Mouse (Mus musculus) hematopoietic multipotent progenitor cell, adult 10-12 weeks (in vitro differentiated cells): ENCODE results near the gene Kif13a. TPM values are rescaled to one million over a fixed set of nuclear protein-coding genes. Genes with fewer than 3 reads are reported as not detected.

Source experiments
- polyA plus RNA-seq: library from polyadenylated mRNA; stranded (reverse); fragments of >175 nt; gene quantifications from 2 replicates; pipeline ENCODE4 v1.2.3, GENCODE M21; 2012; ENCODE audit warnings: low replicate concordance

Kif13a gene
- polyA plus RNA-seq = 4.2 and 5.0 TPM in 2 replicates

DNA sequence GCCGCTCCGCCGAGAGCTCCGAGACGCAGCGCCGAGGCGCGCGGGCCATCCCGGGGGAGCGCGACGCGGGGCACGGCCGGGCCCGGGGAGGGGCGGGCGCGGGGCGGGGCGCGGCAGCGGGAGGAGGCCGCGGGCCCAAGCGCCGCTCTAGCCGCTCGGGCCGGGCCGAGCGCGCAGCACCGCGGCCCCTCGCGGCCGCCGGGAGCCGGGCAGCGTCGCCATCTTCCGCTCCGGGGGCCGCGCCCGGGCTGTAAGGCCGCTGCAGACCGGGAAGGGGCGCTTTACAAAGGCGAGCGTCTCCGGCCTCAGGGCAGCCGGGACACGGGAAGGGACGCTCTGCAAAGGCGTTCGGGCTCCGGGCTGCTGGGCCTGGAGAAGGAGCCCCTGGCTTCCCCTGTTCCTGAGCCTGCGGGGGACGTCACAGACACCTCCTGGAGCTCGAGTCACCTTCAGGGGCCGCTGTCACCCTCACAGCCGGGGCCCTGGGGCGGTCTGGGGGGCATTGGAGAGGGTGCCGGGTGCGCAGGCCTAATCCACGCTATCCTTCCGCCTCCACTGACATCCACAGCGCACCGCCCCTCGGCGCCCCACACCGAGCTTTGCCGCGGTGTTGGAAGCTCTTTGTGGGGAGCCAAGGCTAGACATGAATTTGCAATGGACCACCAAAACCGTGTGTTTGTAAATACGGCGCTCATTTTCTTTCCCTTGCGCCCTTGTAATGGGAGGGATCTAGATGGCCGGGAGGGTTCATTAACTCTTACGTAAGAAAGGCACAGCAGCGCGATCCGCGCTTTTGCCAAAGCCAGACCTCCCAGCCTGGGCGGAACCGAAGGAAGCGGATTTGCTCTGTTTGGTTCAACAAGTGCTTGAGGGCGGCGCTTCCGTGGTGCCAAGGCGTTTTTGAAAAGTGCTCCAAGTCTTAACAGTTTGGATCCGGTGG, at the start of gene Kif13a:
Gene Kif13a, minus strand, starts transcription at position 149 of the 940 bp plus-strand sequence.

DNA sequence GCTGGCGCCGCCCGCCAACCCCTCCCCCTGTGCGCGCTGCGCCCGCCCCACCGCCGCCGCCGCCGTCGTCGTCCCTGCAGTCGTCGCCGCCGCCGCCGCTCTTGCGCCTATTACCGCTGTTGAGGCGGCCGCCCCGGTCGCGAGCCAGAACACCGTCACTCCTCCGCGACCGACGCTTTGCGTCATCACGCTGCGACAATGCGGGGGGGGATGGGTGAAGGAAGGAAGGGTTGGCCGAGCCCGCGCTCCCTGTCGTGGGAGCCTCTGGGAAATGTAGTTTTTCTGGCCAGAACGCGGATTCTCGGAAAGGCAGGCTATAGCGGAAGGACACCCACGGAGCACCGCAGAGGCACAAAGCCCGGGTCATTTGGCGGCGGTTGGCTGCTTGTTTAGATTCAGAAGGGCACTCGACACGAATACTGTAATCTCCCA, 201.8 kb downstream of the Kif13a start, which contains the start of gene Nup153:
Gene Nup153, minus strand, starts transcription at position 104 of the 432 bp plus-strand sequence.

Other genes with a start within 250 kb of the Kif13a start
- 23.6 and 26.4 TPM in 2 replicates for gene Nup153, start 201.9 kb downstream of the Kif13a start, polyA plus RNA-seq
- gene Nhlrc1, start 85.0 kb upstream of the Kif13a start, polyA plus RNA-seq = 0.74 and 1.0 TPM in 2 replicates
- 5.3 and 7.6 TPM in 2 replicates for gene Kdm1b, start 113.6 kb upstream of the Kif13a start, polyA plus RNA-seq
- 0.10 and 0.59 TPM in 2 replicates for gene Tpmt, start 114.9 kb upstream of the Kif13a start, polyA plus RNA-seq
- 318 and 449 TPM in 2 replicates for gene Dek, start 176.3 kb upstream of the Kif13a start, polyA plus RNA-seq
- gene Rnf144b, start 192.8 kb upstream of the Kif13a start, polyA plus RNA-seq = 2.5 and 3.1 TPM in 2 replicates